Mouse (Mus musculus): ENCODE measurements around the gene Lmtk3. TPM values are rescaled to one million over a fixed set of nuclear protein-coding genes. Genes with fewer than 3 reads are reported as not detected.

The Lmtk3 gene
- total and polyA plus RNA-seq, 3 experiments, result 0.19 to 0.34 (median 0.30) TPM

DNA sequence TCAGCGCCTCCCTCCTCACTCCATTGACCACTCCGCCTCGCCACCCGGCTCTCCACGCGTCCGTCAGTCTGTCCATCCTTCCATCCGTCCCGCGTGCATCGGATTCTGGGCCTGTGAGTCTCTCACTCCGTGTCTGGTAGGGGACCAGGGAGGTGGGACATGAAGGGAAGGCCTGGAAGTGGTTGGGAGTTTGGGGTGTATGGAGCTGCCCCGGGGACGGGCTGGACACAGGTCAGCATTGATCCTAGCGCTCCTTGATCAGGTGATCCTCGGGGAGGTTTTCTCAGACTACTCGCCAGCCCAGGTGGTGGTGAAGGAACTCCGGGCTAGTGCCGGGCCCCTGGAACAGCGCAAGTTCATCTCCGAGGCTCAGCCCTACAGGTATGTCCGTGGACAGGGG, 4.1 kb downstream of the Lmtk3 start:
- Histone ChIP-seq H3K4me3 (replicated peaks in 1 of 3; ENCODE audit: low read depth in 2 of 3, low read length in 2 of 3, poor library complexity in 1 of 3) (no peak overlapping the region), H3K79me2 (replicated peaks; ENCODE audit: control insufficient read depth, extremely low read depth, insufficient read depth, poor library complexity, severe bottlenecking) (no peaks in the 10 kb centered on the region), H3K36me3 (replicated peaks in 1 of 2; ENCODE audit: control insufficient read depth in 1 of 2, insufficient read depth in 1 of 2, low read length in 1 of 2) (no peaks in the 10 kb centered on the region), H3K9ac (ENCODE audit: insufficient read depth, low read depth) (no peak overlapping the region), H3K4me1 (ENCODE audit: control insufficient read depth in 1 of 2, insufficient read depth in 2 of 2) (peaks cover 3 to 10% of the 10 kb centered on the region in 2 experiments), H3K4me2 (ENCODE audit: insufficient read depth, low read depth, poor library complexity, severe bottlenecking) (no peak overlapping the region), H3K27ac (ENCODE audit: insufficient read depth, low read depth) (no peak overlapping the region), H3K9me3 (replicated peaks; ENCODE audit: low read length) (peaks cover 8% of the 10 kb centered on the region), H3K27me3 (replicated peaks) (peaks cover 19% of the 10 kb centered on the region)
- dilution Hi-C loops (cut with MboI; ENCODE audit: extremely low pct_ligation_motif_present, extremely low pct_unique_long_range_greater_than_20kb, low sequenced_read_pairs), result no loop called here
- DNase-seq (ENCODE audit: extremely low read depth), result no peak
- in situ Hi-C loops (cut with MboI; ENCODE audit: low pct_ligation_motif_present, low pct_unique_long_range_greater_than_20kb, low sequenced_read_pairs), result no loop called here
- TF ChIP-seq MXI1 (IDR thresholded peaks at IDR 0.05; ENCODE audit: low read depth, low read length) (no peak), MYC (IDR thresholded peaks at IDR 0.05; ENCODE audit: low read depth, low read length) (no peak), USF2 (conservative IDR thresholded peaks at IDR 0.05; ENCODE audit: low read depth, low read length) (no peak), NELFE (IDR thresholded peaks at IDR 0.05; ENCODE audit: low read depth, low read length) (no peak), UBTF (IDR thresholded peaks at IDR 0.05; ENCODE audit: low read depth, low read length) (no peak), ETS1 (conservative IDR thresholded peaks at IDR 0.05; ENCODE audit: low read depth, low read length) (no peak), CTCF (conservative IDR thresholded peaks at IDR 0.05 in 1 of 2, IDR thresholded peaks at IDR 0.05 in 1 of 2; ENCODE audit: low read depth in 2 of 2, low read length in 2 of 2) (no peak), TCF12 (IDR thresholded peaks at IDR 0.05; ENCODE audit: low read depth, low read length) (no peak), SMC3 (IDR thresholded peaks at IDR 0.05; ENCODE audit: low read depth, low read length) (no peak), POLR2AphosphoS2 (IDR thresholded peaks at IDR 0.05; ENCODE audit: low read depth, low read length) (no peak), NRF1 (IDR thresholded peaks at IDR 0.05; ENCODE audit: low read depth, low read length) (no peak), EP300 (IDR thresholded peaks at IDR 0.05; ENCODE audit: low read length) (no peak), ELF1 (IDR thresholded peaks at IDR 0.05; ENCODE audit: low read depth, low read length) (no peak)

DNA sequence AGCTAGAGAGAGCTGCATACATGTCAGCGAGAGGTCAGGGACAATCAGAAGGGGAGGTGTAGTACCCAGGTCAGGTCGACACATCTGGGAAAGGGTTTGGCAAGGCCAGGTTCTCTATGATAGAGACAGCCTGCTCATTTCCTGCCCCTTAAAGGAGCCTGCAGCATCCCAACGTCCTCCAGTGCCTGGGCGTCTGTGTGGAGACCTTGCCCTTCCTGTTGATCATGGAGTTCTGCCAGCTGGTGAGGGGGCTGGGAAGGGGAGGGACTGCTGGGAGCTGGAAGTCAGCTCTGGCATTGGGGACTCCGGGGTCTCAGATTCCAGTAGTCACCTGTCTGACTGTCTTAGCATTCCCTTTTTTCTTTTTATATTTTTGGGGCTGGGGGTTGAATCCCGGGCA, 7.2 kb downstream of the Lmtk3 start:
- peaks cover 12% of the 10 kb centered on the region for H3K27me3 ChIP-seq (replicated peaks)
- no peaks in the 10 kb centered on the region for H3K36me3 ChIP-seq (replicated peaks in 1 of 2; ENCODE audit: control insufficient read depth in 1 of 2, insufficient read depth in 1 of 2, low read length in 1 of 2)
- H3K9ac ChIP-seq (ENCODE audit: insufficient read depth, low read depth), result no peak overlapping the region
- no peak overlapping the region for H3K4me2 ChIP-seq (ENCODE audit: insufficient read depth, low read depth, poor library complexity, severe bottlenecking)
- no peaks in the 10 kb centered on the region for H3K79me2 ChIP-seq (replicated peaks; ENCODE audit: control insufficient read depth, extremely low read depth, insufficient read depth, poor library complexity, severe bottlenecking)
- TF ChIP-seq MAZ (IDR thresholded peaks at IDR 0.05; ENCODE audit: low read depth, low read length) (no peak), RCOR1 (conservative IDR thresholded peaks at IDR 0.05; ENCODE audit: low read depth, low read length) (no peak), MAX (IDR thresholded peaks at IDR 0.05; ENCODE audit: low read length) (no peak), JUND (conservative IDR thresholded peaks at IDR 0.05; ENCODE audit: low read depth, low read length) (no peak), TCF12 (IDR thresholded peaks at IDR 0.05; ENCODE audit: low read depth, low read length) (no peak)
- no peak overlapping the region for H3K27ac ChIP-seq (ENCODE audit: insufficient read depth, low read depth)
- peaks cover 0 to 3% of the 10 kb centered on the region in 2 experiments; a peak in 2 of 4 replicates for H3K4me1 ChIP-seq (ENCODE audit: control insufficient read depth in 1 of 2, insufficient read depth in 2 of 2)
- no peak for DNase-seq (ENCODE audit: extremely low read depth)
- in situ Hi-C loops (cut with MboI; ENCODE audit: low pct_ligation_motif_present, low pct_unique_long_range_greater_than_20kb, low sequenced_read_pairs) (no loop called here), dilution Hi-C loops (cut with MboI; ENCODE audit: extremely low pct_ligation_motif_present, extremely low pct_unique_long_range_greater_than_20kb, low sequenced_read_pairs) (no loop called here)
- no peak overlapping the region for H3K4me3 ChIP-seq (replicated peaks in 1 of 3; ENCODE audit: low read depth in 2 of 3, low read length in 2 of 3, poor library complexity in 1 of 3)
- peaks cover 8% of the 10 kb centered on the region for H3K9me3 ChIP-seq (replicated peaks; ENCODE audit: low read length)
